Mouse (Mus musculus) neural tube, embryonic 11.5 days (tissue): Measurements from ENCODE around the gene Ptov1. TPM values are rescaled to one million over a fixed set of nuclear protein-coding genes. Genes with fewer than 3 reads are reported as not detected.
A peak's percentile ranks its signal among the peaks of the same experiment; 100 is the strongest.

Source experiments
- ATAC-seq: fragments of 200-750 bp; cut with Nextera tagmentation; 2 replicates; pipeline ENCODE4 v1.8.0; 2017; ENCODE audit warnings: moderate number of reproducible peaks, mild to moderate bottlenecking, moderate TSS enrichment, moderate library complexity; ENCODE audit not compliant: insufficient read depth, low FRiP score, low TSS enrichment
- DNase-seq: peaks from one replicate; pipeline ENCODE4 v3.0.0-alpha.2; 2015; ENCODE audit warnings: low spot score
- H3K27ac ChIP-seq: fragments of 300-500 bp; sonication (generic); 2 replicates; pipeline ENCODE4 v1.5.1; 2014; ENCODE audit warnings: low read depth, mild to moderate bottlenecking, low read length
- H3K27me3 ChIP-seq: fragments of 300-500 bp; sonication (generic); 2 replicates; pipeline ENCODE4 v1.6.1; 2014; ENCODE audit warnings: mild to moderate bottlenecking, low read length, mixed read lengths; ENCODE audit not compliant: control insufficient read depth, insufficient read depth
- H3K36me3 ChIP-seq: fragments of 300-500 bp; sonication (generic); 2 replicates; pipeline ENCODE4 v1.6.1; 2014; ENCODE audit warnings: mild to moderate bottlenecking, low read length, moderate library complexity, mixed read lengths; ENCODE audit not compliant: control insufficient read depth, insufficient read depth
- H3K4me1 ChIP-seq: fragments of 300-500 bp; sonication (generic); 2 replicates; pipeline ENCODE4 v1.6.1; 2014; ENCODE audit warnings: low read length, mixed read lengths; ENCODE audit not compliant: control insufficient read depth, insufficient read depth
- H3K4me2 ChIP-seq: fragments of 300-500 bp; sonication (generic); 2 replicates; pipeline ENCODE4 v1.6.1; 2014; ENCODE audit warnings: low read depth, mild to moderate bottlenecking, moderate library complexity
- H3K4me3 ChIP-seq: fragments of 300-500 bp; sonication (generic); 2 replicates; pipeline ENCODE4 v1.5.1; 2014; ENCODE audit warnings: low read depth, low read length
- H3K9ac ChIP-seq: fragments of 300-500 bp; sonication (generic); 2 replicates; pipeline ENCODE4 v1.6.1; 2014; ENCODE audit warnings: mild to moderate bottlenecking, low read length
- H3K9me3 ChIP-seq: fragments of 300-500 bp; sonication (generic); 2 replicates; pipeline ENCODE4 v1.6.1; 2016; ENCODE audit warnings: low read length; ENCODE audit not compliant: control insufficient read depth
- WGBS: fragments of 180-500 bp; shearing (Covaris S2); extraction: QIAGEN DNeasy Blood & Tissue Kit; methylation state at CpG from one replicate; pipeline ENCODE4 v1.1.7; 2014; 5-methylcytosine and 5-hydroxymethylcytosine counted together
- polyA plus RNA-seq: library from polyadenylated mRNA; unstranded; fragments of >200 nt; fragmentation: Nextera tagmentation; extraction: Ambion mirVana; gene quantifications from 2 replicates; pipeline ENCODE4 v1.2.1, GENCODE M21; 2014

Ptov1 gene
- polyA plus RNA-seq, 1 experiment from 2014 or later, result 419 TPM

DNA sequence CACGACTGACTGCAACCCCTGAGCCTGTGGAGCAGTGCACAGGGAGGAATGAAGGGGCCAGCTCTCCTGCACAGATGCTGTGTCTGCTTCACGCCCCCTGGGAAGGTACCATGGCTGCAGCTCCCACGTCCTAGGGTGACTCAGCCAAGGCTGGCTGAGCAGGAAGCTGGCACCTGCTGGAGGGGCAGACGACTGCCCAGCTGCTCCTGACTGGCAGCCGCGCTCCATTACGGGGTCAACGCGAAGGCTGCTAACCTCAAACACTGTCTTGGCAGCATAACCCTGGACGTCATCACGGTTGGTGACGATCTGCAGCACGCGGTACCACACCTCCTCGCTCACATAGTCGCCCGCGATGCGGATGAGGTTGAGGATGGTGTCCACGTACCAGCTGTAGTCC lies 35.8 kb upstream of the Ptov1 start:
- DNase-seq (no peak), ATAC-seq (no peak)

DNA sequence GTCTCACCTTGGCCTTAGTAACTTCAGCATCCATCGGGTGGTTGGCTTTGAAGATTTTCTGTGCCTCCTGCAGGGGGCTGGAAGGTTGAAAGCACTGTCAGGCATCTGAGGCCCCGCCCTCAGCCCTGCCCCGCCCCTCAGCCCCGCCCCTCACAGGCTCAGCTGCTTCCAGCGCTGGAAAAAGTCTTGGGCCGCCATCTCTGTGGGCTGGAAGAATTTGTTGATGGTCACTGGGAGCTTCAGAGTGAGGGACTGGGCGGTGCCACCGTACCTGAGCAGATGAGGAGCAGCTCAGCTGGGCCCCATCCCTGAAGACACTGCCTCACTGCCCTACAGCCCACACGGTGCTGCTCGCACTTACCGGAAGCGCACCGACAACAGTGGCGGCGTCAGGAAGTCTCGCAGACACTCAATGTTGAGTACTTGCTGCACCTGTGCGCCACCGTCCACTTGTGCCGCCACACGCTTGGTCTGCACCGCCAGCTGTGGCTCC lies 31.7 kb upstream of the Ptov1 start:
- Histone ChIP-seq H3K27ac (peak overlapping the region; percentile 39; the same call in 1 of the 2 replicates), H3K4me2 (peak overlapping the region; percentile 36), H3K27me3 (no peaks in the 10 kb centered on the region), H3K36me3 (peaks cover 21% of the 10 kb centered on the region), H3K4me3 (no peak overlapping the region; the same call in 1 of the 2 replicates), H3K9me3 (no peaks in the 10 kb centered on the region), H3K9ac (peak overlapping the region; percentile 22; the same call in 1 of the 2 replicates), H3K4me1 (peaks cover 7% of the 10 kb centered on the region)
- ATAC-seq (peak; percentile 33), DNase-seq (peak; percentile 74)
- WGBS, result 17% methylated on average over 21 of the region's 21 CpGs

More for the DNA sequence above, 35.8 kb upstream of the Ptov1 start:
- H3K27me3 ChIP-seq, result no peaks in the 10 kb centered on the region
- no peaks in the 10 kb centered on the region for H3K9me3 ChIP-seq
- no peak overlapping the region for H3K27ac ChIP-seq
- peaks cover 35% of the 10 kb centered on the region for H3K36me3 ChIP-seq
- no peak overlapping the region for H3K4me3 ChIP-seq
- no peak overlapping the region for H3K4me2 ChIP-seq
- H3K9ac ChIP-seq, result no peak overlapping the region
- 94% methylated on average over 20 of the region's 20 CpGs for WGBS
- H3K4me1 ChIP-seq, result no peaks in the 10 kb centered on the region; the same call in 1 of the 2 replicates

GRCm38 (mm10) chr7:44900632-44901031 lies 31.0 kb upstream of the Ptov1 start:
- ATAC-seq, result no peak
- Histone ChIP-seq H3K36me3 (peaks cover 18% of the 10 kb centered on the region), H3K9ac (no peak overlapping the region), H3K4me1 (peaks cover 7% of the 10 kb centered on the region), H3K4me3 (no peak overlapping the region), H3K27me3 (no peaks in the 10 kb centered on the region), H3K9me3 (no peaks in the 10 kb centered on the region), H3K27ac (no peak overlapping the region), H3K4me2 (no peak overlapping the region)
- DNase-seq, result no peak
- WGBS, result 90% methylated on average over 11 of the region's 11 CpGs

GRCm38 (mm10) chr7:44898607-44899006 lies 29.0 kb upstream of the Ptov1 start:
- no peaks in the 10 kb centered on the region for H3K27me3 ChIP-seq
- no peaks in the 10 kb centered on the region for H3K9me3 ChIP-seq
- ATAC-seq (no peak), DNase-seq (no peak)
- H3K4me3 ChIP-seq, result no peak overlapping the region
- H3K9ac ChIP-seq, result peak overlapping the region; percentile 4; the same call in 1 of the 2 replicates
- 38% methylated on average over 19 of the region's 19 CpGs for WGBS
- H3K36me3 ChIP-seq, result peaks cover 11% of the 10 kb centered on the region
- H3K4me1 ChIP-seq, result peaks cover 10% of the 10 kb centered on the region
- H3K27ac ChIP-seq, result no peak overlapping the region
- H3K4me2 ChIP-seq, result peak overlapping the region; percentile 9; the same call in 1 of the 2 replicates

- H3K36me3 ChIP-seq, result peaks cover 7% of the 10 kb centered on the region
- peak overlapping the region; percentile 64 for H3K4me3 ChIP-seq
- no peaks in the 10 kb centered on the region for H3K9me3 ChIP-seq
- ATAC-seq (no peak), DNase-seq (no peak)
- H3K4me1 ChIP-seq, result peaks cover 18% of the 10 kb centered on the region
- 44% methylated on average over 10 of the region's 10 CpGs for WGBS
- peak overlapping the region; percentile 83 for H3K27ac ChIP-seq
- H3K4me2 ChIP-seq, result peak overlapping the region; percentile 87
- H3K9ac ChIP-seq, result peak overlapping the region; percentile 76
- no peaks in the 10 kb centered on the region for H3K27me3 ChIP-seq
Observed at GRCm38 (mm10) chr7:44896499-44896898, 26.9 kb upstream of the Ptov1 start.

GRCm38 (mm10) chr7:44895593-44896434 lies 26.2 kb upstream of the Ptov1 start, which contains the start of gene Fuz:
Gene Fuz (plus strand): TSS chr7:44896079.
- ATAC-seq, result peak; percentile 71

GRCm38 (mm10) chr7:44895206-44895592 lies 25.6 kb upstream of the Ptov1 start:
- no peaks in the 10 kb centered on the region for H3K27me3 ChIP-seq
- H3K4me1 ChIP-seq, result peaks cover 25% of the 10 kb centered on the region
- peak overlapping the region; percentile 64 for H3K4me3 ChIP-seq
- WGBS, result 55% methylated on average over 7 of the region's 7 CpGs
- no peak for ATAC-seq
- H3K36me3 ChIP-seq, result peaks cover 7% of the 10 kb centered on the region
- H3K4me2 ChIP-seq, result peak overlapping the region; percentile 87
- H3K27ac ChIP-seq, result peak overlapping the region; percentile 83
- no peak for DNase-seq
- no peaks in the 10 kb centered on the region for H3K9me3 ChIP-seq
- H3K9ac ChIP-seq, result no peak overlapping the region

More at GRCm38 (mm10) chr7:44895593-44896434, 26.2 kb upstream of the Ptov1 start, which contains the start of gene Fuz:
- Histone ChIP-seq H3K4me3 (peak within 1 kb of the TSS; percentile 64), H3K4me1 (peaks cover 23% of the 10 kb centered on the region), H3K27me3 (no peaks in the 10 kb centered on the region), H3K27ac (peak within 1 kb of the TSS; percentile 83), H3K9ac (peak within 1 kb of the TSS; percentile 76), H3K9me3 (no peaks in the 10 kb centered on the region), H3K36me3 (peaks cover 7% of the 10 kb centered on the region), H3K4me2 (peak within 1 kb of the TSS; percentile 87)
- peak; percentile 91 for DNase-seq
- WGBS, result 1% methylated on average over 34 of the region's 34 CpGs

DNA sequence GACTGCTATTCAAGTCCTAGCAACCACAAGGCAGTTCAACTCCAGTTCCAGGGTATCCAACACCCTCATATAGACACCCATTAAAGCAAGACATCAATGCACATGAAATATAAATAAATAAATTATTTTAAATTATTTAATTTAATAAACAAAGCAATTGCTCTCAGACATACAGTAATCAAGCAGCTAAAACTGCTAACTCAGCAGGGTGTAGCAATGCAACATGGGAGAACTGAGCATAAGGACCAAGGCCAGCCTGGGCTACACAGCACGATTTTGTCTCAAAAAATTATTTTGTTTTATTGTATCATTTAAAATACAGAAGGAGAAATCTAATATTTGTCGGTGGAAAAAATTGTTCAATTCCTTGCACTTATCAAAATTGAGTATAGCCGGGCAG lies 24.6 kb upstream of the Ptov1 start:
- 93% methylated on average over 3 of the region's 3 CpGs for WGBS
- Histone ChIP-seq H3K36me3 (peaks cover 2% of the 10 kb centered on the region; the same call in 1 of the 2 replicates), H3K9me3 (no peaks in the 10 kb centered on the region), H3K4me2 (no peak overlapping the region), H3K27ac (no peak overlapping the region), H3K9ac (no peak overlapping the region), H3K4me1 (peaks cover 25% of the 10 kb centered on the region), H3K4me3 (no peak overlapping the region), H3K27me3 (no peaks in the 10 kb centered on the region)
- DNase-seq (no peak), ATAC-seq (no peak)
